Mouse (Mus musculus) thymus, adult 2 months (tissue): ENCODE data around the gene Btbd9.

ENCODE experiments used
- CTCF ChIP-seq: fragments of 200-500 bp; IDR thresholded peaks from 2 replicates; pipeline ENCODE4 v1.5.1; 2012; ENCODE audit warnings: mild to moderate bottlenecking, control low read depth, low read length, moderate library complexity, borderline replicate concordance; ENCODE audit not compliant: control insufficient read depth, poor library complexity, insufficient read depth; ENCODE audit errors: extremely low read depth
- POLR2A ChIP-seq: fragments of 200-500 bp; IDR thresholded peaks from 2 replicates; pipeline ENCODE4 v1.6.1; 2012; ENCODE audit warnings: mild to moderate bottlenecking, low read length, control low read depth, moderate library complexity; ENCODE audit not compliant: control insufficient read depth, poor library complexity, insufficient read depth; ENCODE audit errors: extremely low read depth

DNA sequence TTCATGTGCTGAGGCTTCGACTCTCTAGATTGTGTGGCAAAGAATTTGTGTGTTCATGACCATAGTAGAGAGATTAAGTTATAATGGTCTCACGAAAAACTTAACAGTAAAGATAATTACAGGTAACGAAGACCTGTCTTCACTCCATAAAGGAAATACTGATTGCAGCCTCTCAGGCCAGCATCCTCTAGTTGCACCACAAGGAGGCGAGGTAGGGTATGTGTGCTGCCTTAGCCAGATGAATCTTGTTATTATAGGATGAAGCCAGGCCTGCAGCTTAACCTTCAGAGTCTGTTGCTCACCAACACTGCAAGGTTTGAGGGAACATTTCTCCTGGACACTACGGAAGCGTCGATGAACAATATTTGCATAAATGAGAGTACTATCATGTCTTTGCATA lies 170.3 kb downstream of the Btbd9 start:
- no peak for TF ChIP-seq POLR2A
- no peak for TF ChIP-seq CTCF
